Mouse (Mus musculus) granulocyte monocyte progenitor cell, adult 5-6 weeks (primary cell): Measurements from ENCODE around the gene Mcm7. TPM values are rescaled to one million over a fixed set of nuclear protein-coding genes. Genes with fewer than 3 reads are reported as not detected.

Experiments
- ATAC-seq: replicated peaks from 2 replicates; pipeline ENCODE4 v1.8.0; 2016; ENCODE audit warnings: mild to moderate bottlenecking, moderate TSS enrichment, inconsistent platforms; ENCODE audit not compliant: poor library complexity, severe bottlenecking
- total RNA-seq, 2 experiments: library from RNA; stranded (forward) in 1 of 2; stranded (reverse) in 1 of 2; fragments of 200-712, 200-1000 nt in 1 of 2; fragments of >200 nt in 1 of 2; fragmentation: Nextera tagmentation in 1 of 2; gene quantifications; 2 replicates each; pipeline ENCODE4 v1.2.3; 2014 to 2017

The Mcm7 gene
- total RNA-seq, 2 experiments from 2014 or later, result 291 to 580 TPM

DNA sequence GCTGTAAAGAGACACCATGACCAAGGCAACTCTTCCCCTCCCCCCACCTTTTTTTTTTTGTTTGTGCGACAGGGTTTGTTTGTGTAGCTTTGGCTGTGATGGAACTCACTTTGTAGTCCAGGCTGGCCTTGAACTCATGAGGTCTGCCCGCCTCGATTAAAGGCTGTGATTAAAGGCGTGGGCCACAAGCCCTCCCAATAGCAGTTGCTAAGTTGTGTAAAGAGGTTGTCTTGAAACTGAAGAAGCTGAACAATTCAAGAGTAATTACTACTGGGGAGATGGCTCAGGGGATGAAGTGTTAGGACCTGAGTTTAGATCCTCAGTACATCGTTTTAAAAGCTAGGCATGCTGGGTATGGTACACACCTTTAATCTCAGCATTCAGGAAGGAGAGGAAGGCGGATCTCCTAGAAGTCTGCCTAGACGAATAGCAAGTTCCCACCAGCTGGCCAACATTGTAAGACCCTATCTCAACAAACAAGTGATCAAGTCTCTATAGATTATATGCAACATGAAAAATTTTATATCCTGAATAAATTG, 11.9 kb downstream of the Mcm7 start:
- ATAC-seq, result no peak

- peak; percentile 96 for ATAC-seq
Observed at GRCm38 (mm10) chr5:138155443-138155976, 16.7 kb downstream of the Mcm7 start, which contains the start of gene Zfp113. Gene Zfp113, minus strand, starts transcription at chr5:138155744.

DNA sequence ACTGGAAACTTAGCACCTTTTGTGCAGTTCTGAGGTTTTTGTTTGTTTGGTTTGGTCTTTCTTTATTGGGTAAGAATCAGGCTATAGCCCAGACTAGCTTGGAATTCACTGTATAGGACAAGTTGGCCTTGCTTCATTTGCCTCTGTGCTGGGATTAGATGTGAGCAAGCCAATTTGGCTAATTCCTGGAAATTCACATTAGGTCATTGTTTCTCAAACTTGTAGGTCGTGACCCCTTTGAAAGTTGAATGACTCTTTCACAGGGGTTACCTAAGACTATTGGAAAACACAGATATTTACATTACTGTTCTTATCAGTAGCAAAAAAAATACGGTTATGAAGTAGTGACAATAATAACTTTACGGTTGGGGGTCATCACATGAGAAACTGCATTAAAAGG, 17.8 kb downstream of the Mcm7 start:
- ATAC-seq, result no peak

DNA sequence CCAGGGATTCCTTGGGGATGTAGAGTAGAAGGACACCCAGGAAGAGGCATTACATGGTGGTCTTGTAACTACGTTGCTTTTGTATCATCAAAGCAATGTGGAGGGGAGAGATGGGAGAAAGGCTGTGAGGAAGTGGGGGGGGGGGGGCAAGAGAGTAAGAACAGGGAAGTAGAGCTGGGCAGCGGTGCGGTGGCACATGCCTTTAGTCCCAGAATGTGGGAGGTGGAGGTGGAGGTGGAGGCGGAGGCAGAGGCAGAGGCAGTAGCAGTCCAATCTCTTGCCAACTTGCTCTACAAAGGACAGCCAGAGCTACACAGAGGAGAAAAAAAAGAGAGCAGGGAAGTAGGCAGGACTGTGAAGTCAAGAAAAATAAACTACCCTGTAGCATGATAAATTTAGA, 33.6 kb downstream of the Mcm7 start:
- ATAC-seq, result peak; percentile 76

DNA sequence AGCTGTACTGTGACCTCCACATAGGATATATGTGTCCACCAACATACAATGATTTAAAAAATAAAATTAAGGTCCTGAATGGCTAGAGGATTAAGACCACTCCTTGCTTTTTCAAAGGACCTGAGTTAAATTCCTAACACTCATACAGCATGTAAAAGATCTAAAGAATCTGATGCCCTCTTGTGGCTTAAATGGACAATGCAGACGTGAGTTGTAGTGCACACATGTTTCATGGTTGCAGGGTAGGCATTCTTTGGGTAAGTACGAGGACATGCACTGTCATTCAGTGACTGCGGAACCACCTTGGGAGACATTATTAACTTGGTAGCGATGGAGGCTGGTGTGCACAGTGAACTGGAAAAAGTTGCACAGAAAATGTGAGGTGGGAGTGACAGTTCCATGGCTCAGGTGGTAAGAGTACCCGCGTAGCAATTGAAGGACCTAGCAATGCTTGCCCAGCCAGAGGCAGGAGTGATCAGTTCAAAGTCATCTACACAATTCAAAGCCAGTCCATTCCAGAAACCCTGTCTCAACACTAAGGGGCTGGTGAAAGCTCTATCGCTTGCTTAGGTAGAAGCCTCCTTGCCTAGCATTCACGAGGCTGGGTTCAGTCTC, 34.2 kb downstream of the Mcm7 start:
- peak; percentile 83 for ATAC-seq

GRCm38 (mm10) chr5:138137257-138137656, 35.0 kb downstream of the Mcm7 start:
- ATAC-seq, result no peak

DNA sequence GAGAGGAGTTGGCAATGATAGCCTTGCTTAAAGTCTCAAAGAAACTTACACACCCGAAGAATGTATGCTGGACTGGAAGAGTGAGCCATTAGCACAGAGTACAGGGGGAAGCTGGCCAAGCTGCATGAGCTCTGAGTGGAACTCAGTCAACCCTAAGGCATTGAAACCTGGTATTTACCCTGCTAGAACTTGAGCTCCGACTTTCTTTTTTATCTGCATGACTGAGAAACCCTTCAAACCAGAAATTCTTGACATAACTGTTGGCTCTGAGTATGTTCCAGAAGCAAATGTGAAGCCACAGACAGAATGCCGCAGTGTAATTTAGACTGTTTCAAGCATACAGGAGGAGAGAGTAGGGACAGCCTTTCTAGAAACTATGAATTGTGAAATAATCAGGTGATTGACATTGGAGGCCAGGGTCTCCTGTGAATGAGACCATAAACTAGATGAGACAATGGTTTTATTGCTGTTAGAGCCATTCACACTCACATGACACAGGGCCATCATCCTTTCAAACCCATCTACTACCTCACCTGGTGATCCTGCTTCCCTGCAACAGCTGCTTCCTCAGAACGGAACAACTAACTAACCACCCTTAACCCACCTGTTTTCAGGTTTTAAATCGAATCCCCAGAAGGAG, 39.7 kb downstream of the Mcm7 start:
- no peak for ATAC-seq

GRCm38 (mm10) chr5:138118041-138118440, 54.2 kb downstream of the Mcm7 start:
- ATAC-seq, result no peak

DNA sequence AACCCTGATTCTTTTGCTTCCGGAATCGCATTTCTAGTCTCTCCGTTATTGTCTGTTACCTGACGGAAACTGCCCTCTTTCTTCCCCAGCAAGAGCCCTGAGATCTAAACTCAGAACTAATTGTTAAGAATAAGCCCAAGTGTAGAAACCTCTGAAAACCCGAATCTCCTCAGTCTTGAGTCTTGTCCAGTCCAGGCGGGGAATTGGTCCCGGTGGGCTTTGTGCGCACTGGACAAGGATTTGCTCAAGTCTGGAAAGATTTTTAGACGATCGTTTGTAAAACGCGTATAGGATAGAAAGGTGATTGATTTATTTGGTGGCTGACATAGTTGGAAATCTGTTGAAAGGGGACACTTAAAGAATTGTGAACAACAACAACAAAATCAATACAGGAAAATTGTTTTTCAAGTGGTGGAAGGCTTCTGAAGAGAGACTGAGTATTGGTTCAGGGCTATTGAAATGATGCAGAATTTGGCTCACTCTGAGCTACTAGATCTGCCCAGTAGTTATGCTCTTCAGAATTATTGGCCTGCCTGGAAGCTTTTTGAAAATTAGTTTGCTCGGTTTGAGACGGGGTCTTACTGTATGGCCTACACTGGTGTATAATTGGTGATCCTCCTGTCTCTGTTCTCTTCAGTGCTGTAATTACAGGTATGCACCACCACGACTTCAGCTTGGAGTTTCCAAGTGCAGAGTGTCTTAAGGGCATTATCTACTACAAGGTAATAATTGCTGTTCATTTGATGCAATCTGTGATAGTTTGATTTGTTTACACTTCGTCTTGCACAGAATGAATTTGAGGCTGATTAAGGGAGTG, 54.8 kb downstream of the Mcm7 start:
- ATAC-seq, result 0 out of 2 replicates have a peak, but pooled peaks have one; percentile 33

DNA sequence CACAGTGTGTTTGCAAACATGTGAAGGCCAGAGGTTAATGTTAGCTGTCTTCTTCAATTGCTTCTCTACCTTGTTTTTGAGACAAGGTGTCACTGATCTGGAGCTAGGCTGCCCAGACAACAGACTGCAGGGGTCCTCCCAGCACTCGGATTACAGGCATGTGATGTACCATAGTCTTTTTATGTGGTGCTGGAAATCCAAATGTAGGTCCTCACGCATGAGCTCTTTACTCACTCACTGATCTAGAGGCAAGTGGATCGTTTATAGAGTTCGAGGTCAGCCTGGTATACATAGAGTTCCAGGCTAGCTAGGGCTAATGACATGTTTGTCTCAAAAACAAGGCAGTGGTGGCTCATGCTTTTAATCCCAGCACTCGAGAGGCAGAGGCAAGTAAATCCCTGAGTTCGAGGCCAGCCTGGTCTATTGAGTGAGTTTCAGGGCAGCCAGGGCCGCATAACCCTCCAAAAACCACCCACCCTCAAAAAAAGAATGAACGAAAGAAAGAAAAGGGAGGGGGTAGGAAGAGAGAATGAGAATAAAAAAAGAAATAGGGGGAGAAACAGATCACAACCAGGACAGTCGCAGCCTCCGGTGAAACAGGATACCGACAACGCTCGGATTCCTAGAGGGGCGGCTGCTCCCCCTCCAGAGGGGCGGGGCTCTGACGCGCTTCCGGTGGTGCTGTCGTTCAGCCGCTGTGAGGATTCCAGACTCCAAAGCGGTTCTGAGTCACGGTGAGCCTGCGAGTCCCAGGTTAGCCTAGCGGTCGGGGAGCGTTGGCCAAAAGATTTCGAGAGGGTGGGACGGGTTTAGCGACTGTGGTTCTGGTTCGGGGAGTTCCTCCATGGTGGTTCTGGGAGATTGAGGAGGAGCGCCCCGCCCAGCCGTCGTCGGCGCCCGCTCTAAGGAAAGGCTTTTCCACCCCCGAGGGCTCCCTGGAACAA, 55.7 kb downstream of the Mcm7 start, which contains the start of gene Zscan21:
TSS of gene Zscan21 (plus strand) at position 649 of the 944 bp plus-strand sequence.
- ATAC-seq, result peak; percentile 99

Other genes starting within 250 kb of the Mcm7 start
- not detected in 2 replicates for gene Gjc3, start 209.3 kb downstream of the Mcm7 start, total RNA-seq (2014; fragmentation: Nextera tagmentation)
- gene Gjc3, start 209.3 kb downstream of the Mcm7 start, total RNA-seq (2017), result not detected in 2 replicates
- not detected in 2 replicates for gene Azgp1, start 190.9 kb downstream of the Mcm7 start, total RNA-seq (2014; fragmentation: Nextera tagmentation)
- not detected in 2 replicates for gene Azgp1, start 190.9 kb downstream of the Mcm7 start, total RNA-seq (2017)
- gene Smok3a, start 151.2 kb downstream of the Mcm7 start, total RNA-seq (2014; fragmentation: Nextera tagmentation), result not detected in 2 replicates
- gene Smok3a, start 151.2 kb downstream of the Mcm7 start, total RNA-seq (2017), result not detected in 2 replicates
- gene Smok3b, start 151.0 kb downstream of the Mcm7 start, total RNA-seq (2014; fragmentation: Nextera tagmentation), result not detected in 2 replicates
- not detected in 2 replicates for gene Smok3b, start 151.0 kb downstream of the Mcm7 start, total RNA-seq (2017)
- gene Smok3c, start 119.2 kb downstream of the Mcm7 start, total RNA-seq (2014; fragmentation: Nextera tagmentation), result not detected in 2 replicates
- gene Smok3c, start 119.2 kb downstream of the Mcm7 start, total RNA-seq (2017), result not detected in 2 replicates
- gene Zkscan1, start 87.3 kb downstream of the Mcm7 start, total RNA-seq (2014; fragmentation: Nextera tagmentation), result 21.5 and 26.8 TPM in 2 replicates
- gene Zkscan1, start 87.3 kb downstream of the Mcm7 start, total RNA-seq (2017), result 19.2 and 25.8 TPM in 2 replicates
- gene Zscan21, start 55.5 kb downstream of the Mcm7 start, total RNA-seq (2014; fragmentation: Nextera tagmentation), result 10.9 and 16.6 TPM in 2 replicates
- 10.9 and 14.8 TPM in 2 replicates for gene Zscan21, start 55.5 kb downstream of the Mcm7 start, total RNA-seq (2017)
- gene Zfp113, start 16.7 kb downstream of the Mcm7 start, total RNA-seq (2014; fragmentation: Nextera tagmentation), result 7.9 and 11.2 TPM in 2 replicates
- gene Zfp113, start 16.7 kb downstream of the Mcm7 start, total RNA-seq (2017), result 5.8 and 6.0 TPM in 2 replicates
- gene Cops6, start 11.4 kb downstream of the Mcm7 start, total RNA-seq (2014; fragmentation: Nextera tagmentation), result 94.6 and 117 TPM in 2 replicates
- 39.6 and 41.6 TPM in 2 replicates for gene Cops6, start 11.4 kb downstream of the Mcm7 start, total RNA-seq (2017)
- 33.9 and 43.1 TPM in 2 replicates for gene Ap4m1, start 420 bp downstream of the Mcm7 start, total RNA-seq (2014; fragmentation: Nextera tagmentation)
- gene Ap4m1, start 420 bp downstream of the Mcm7 start, total RNA-seq (2017), result 34.8 and 41.5 TPM in 2 replicates
- 30.1 and 46.9 TPM in 2 replicates for gene Taf6, start 15.0 kb upstream of the Mcm7 start, total RNA-seq (2014; fragmentation: Nextera tagmentation)
- gene Taf6, start 15.0 kb upstream of the Mcm7 start, total RNA-seq (2017), result 46.2 and 49.0 TPM in 2 replicates
- gene Cnpy4, start 15.1 kb upstream of the Mcm7 start, total RNA-seq (2014; fragmentation: Nextera tagmentation), result 26.5 and 36.2 TPM in 2 replicates
- 50.9 and 52.5 TPM in 2 replicates for gene Cnpy4, start 15.1 kb upstream of the Mcm7 start, total RNA-seq (2017)
- gene Mblac1, start 21.9 kb upstream of the Mcm7 start, total RNA-seq (2014; fragmentation: Nextera tagmentation), result 7.8 and 10.6 TPM in 2 replicates
- 8.8 and 12.4 TPM in 2 replicates for gene Mblac1, start 21.9 kb upstream of the Mcm7 start, total RNA-seq (2017)
- 2.3 and 4.3 TPM in 2 replicates for gene Nxpe5, start 53.5 kb upstream of the Mcm7 start, total RNA-seq (2014; fragmentation: Nextera tagmentation)
- gene Nxpe5, start 53.5 kb upstream of the Mcm7 start, total RNA-seq (2017), result 1.8 and 2.8 TPM in 2 replicates
- 132 and 143 TPM in 2 replicates for gene Lamtor4, start 83.1 kb upstream of the Mcm7 start, total RNA-seq (2014; fragmentation: Nextera tagmentation)
- gene Lamtor4, start 83.1 kb upstream of the Mcm7 start, total RNA-seq (2017), result 80.9 and 86.9 TPM in 2 replicates
- gene BC037034, start 91.6 kb upstream of the Mcm7 start, total RNA-seq (2014; fragmentation: Nextera tagmentation), result 66.1 and 68.2 TPM in 2 replicates
- gene BC037034, start 91.6 kb upstream of the Mcm7 start, total RNA-seq (2017), result 37.8 and 50.5 TPM in 2 replicates
- not detected in 2 replicates for gene Gal3st4, start 100.4 kb upstream of the Mcm7 start, total RNA-seq (2014; fragmentation: Nextera tagmentation)
- 1.5 TPM in 1 of 2 replicates, not detected in the other for gene Gal3st4, start 100.4 kb upstream of the Mcm7 start, total RNA-seq (2017)
- gene Gm43720, start 107.5 kb upstream of the Mcm7 start, total RNA-seq (2014; fragmentation: Nextera tagmentation), result not detected in 2 replicates
- gene Gm43720, start 107.5 kb upstream of the Mcm7 start, total RNA-seq (2017), result 0.05 TPM in 1 of 2 replicates, not detected in the other
- 4.2 and 7.9 TPM in 2 replicates for gene Gpc2, start 107.6 kb upstream of the Mcm7 start, total RNA-seq (2014; fragmentation: Nextera tagmentation)
- gene Gpc2, start 107.6 kb upstream of the Mcm7 start, total RNA-seq (2017), result 2.9 and 3.9 TPM in 2 replicates
- gene Stag3, start 107.8 kb upstream of the Mcm7 start, total RNA-seq (2014; fragmentation: Nextera tagmentation), result 11.7 and 19.4 TPM in 2 replicates
- 7.6 and 17.4 TPM in 2 replicates for gene Stag3, start 107.8 kb upstream of the Mcm7 start, total RNA-seq (2017)
- gene Pvrig, start 169.5 kb upstream of the Mcm7 start, total RNA-seq (2014; fragmentation: Nextera tagmentation), result not detected in 2 replicates
- not detected in 2 replicates for gene Pvrig, start 169.5 kb upstream of the Mcm7 start, total RNA-seq (2017)